Mouse (Mus musculus) intestine, embryonic 14.5 days (tissue): ENCODE measurements around the gene E2f6. TPM values are rescaled to one million over a fixed set of nuclear protein-coding genes. Genes with fewer than 3 reads are reported as not detected.

Experiments used
- ATAC-seq: fragments of 200-750 bp; cut with Nextera tagmentation; replicated peaks from 2 replicates; pipeline ENCODE4 v1.8.0; 2017; ENCODE audit warnings: low read depth, moderate number of reproducible peaks, moderate TSS enrichment, moderate library complexity; ENCODE audit not compliant: low FRiP score, low TSS enrichment
- DNase-seq: peaks from one replicate; pipeline ENCODE4 v3.0.0-alpha.2; 2018; ENCODE audit warnings: low spot score
- H3K27ac ChIP-seq: fragments of 300-500 bp; sonication (generic); 2 replicates; pipeline ENCODE4 v1.5.1; 2014; ENCODE audit warnings: low read depth, mild to moderate bottlenecking, control low read depth
- H3K27me3 ChIP-seq: fragments of 300-500 bp; sonication (generic); replicated peaks from 2 replicates; pipeline ENCODE4 v1.6.1; 2014; ENCODE audit warnings: low read length, control low read depth; ENCODE audit not compliant: control insufficient read depth, insufficient read depth
- H3K36me3 ChIP-seq: fragments of 300-500 bp; sonication (generic); 2 replicates; pipeline ENCODE4 v1.6.1; 2014; ENCODE audit warnings: low read length, control low read depth; ENCODE audit not compliant: control insufficient read depth, insufficient read depth
- H3K4me1 ChIP-seq: fragments of 300-500 bp; sonication (generic); replicated peaks from 2 replicates; pipeline ENCODE4 v1.6.1; 2014; ENCODE audit warnings: low read length, control low read depth, mixed read lengths; ENCODE audit not compliant: control insufficient read depth, insufficient read depth
- H3K4me2 ChIP-seq: fragments of 300-500 bp; sonication (generic); 2 replicates; pipeline ENCODE4 v1.6.1; 2014; ENCODE audit warnings: low read length
- H3K4me3 ChIP-seq: fragments of 300-500 bp; sonication (generic); 2 replicates; pipeline ENCODE4 v1.5.1; 2014; ENCODE audit warnings: low read depth, low read length, control low read depth, mixed read lengths
- H3K9ac ChIP-seq: fragments of 300-500 bp; sonication (generic); 2 replicates; pipeline ENCODE4 v1.6.1; 2014; ENCODE audit warnings: mild to moderate bottlenecking, low read length
- H3K9me3 ChIP-seq: fragments of 300-500 bp; sonication (generic); 2 replicates; pipeline ENCODE4 v1.6.1; 2016; ENCODE audit warnings: low read length, control low read depth; ENCODE audit not compliant: control insufficient read depth
- WGBS: fragments of 180-500 bp; shearing (Covaris S2); extraction: QIAGEN DNeasy Blood & Tissue Kit; methylation state at CpG from one replicate; pipeline ENCODE4 v1.1.7; 2014; 5-methylcytosine and 5-hydroxymethylcytosine counted together
- polyA plus RNA-seq: library from polyadenylated mRNA; unstranded; fragments of >200 nt; fragmentation: Nextera tagmentation; extraction: Ambion mirVana; gene quantifications from 2 replicates; pipeline ENCODE4 v1.2.1, GENCODE M21; 2014

E2f6 gene
- polyA plus RNA-seq, 1 experiment from 2014 or later = 50.8 TPM

DNA sequence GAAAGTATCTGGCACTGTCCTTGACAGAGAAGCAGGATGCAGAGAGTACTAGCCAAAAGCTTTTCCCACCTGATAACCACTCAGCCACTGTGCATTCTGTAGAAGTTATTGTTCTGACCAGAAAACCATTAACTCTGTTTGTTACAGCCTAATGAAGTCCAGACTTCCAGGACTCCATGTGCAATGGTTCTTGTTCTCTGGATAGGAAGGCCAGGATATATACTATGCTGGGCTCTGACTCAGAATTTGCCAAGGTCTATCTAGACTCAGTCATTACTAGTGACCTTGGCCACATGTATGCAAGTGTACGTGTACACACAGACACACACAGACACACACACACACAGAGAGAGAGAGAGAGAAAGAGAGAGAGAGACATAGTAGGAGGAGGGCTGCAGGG is 49.8 kb downstream of the E2f6 start:
- Histone ChIP-seq H3K9me3 (no peaks in the 10 kb centered on the region), H3K27me3 (no peaks in the 10 kb centered on the region), H3K27ac (no peak overlapping the region), H3K4me1 (no peaks in the 10 kb centered on the region), H3K4me3 (no peak overlapping the region), H3K4me2 (no peak overlapping the region), H3K36me3 (no peaks in the 10 kb centered on the region), H3K9ac (no peak overlapping the region)
- no peak for ATAC-seq
- WGBS = 64% methylated on average over 1 of the region's 1 CpGs
- DNase-seq = no peak

DNA sequence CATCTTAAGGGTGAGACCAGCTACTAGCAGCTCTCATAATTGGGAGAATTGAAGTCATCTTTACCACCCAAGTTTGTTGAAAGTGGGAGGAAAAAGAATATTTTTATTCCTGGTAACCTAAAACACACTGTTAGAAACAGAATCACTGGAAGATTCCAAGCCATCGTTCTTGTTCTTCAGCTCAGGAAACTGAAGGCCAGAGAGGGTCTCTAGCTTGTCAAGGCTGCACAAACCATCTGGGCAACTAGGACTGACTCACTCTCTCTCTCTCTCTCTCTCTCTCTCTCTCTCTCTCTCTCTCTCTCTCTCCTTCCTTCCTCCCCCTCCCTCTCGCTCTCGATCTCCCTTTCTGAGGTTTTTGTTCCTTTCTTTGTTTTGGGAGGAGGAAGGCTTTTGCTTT is 50.2 kb downstream of the E2f6 start:
- no peaks in the 10 kb centered on the region; the same call in 1 of the 2 replicates for H3K4me1 ChIP-seq

DNA sequence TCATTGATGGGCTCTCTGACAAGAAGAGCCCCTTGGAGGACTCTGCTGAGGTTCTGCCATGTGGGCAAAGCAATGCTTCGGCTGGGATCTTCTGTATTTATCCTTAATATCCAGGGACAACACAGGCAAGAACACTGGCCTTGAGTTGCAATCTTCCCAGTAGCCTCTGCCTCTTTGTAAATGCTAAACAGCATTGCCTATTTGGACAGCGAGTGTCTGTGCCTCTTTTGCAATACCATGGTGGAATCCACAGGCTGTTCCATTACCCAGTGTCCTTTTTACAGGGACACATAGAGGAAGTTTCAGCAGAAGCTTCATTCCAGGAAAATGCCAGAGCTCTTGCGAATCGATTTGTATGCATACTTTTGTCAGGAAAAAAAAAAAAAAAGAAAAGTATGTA is 53.7 kb downstream of the E2f6 start:
- Histone ChIP-seq H3K9ac (no peak overlapping the region), H3K27ac (no peak overlapping the region), H3K36me3 (no peaks in the 10 kb centered on the region), H3K9me3 (no peaks in the 10 kb centered on the region), H3K4me2 (no peak overlapping the region), H3K4me3 (no peak overlapping the region), H3K4me1 (peaks cover 16% of the 10 kb centered on the region), H3K27me3 (no peaks in the 10 kb centered on the region)
- no peak for ATAC-seq
- DNase-seq = no peak
- 73% methylated on average over 4 of the region's 4 CpGs for WGBS

More for the DNA sequence above, 50.2 kb downstream of the E2f6 start:
- Histone ChIP-seq H3K9me3 (no peaks in the 10 kb centered on the region), H3K4me3 (no peak overlapping the region), H3K4me2 (no peak overlapping the region), H3K9ac (no peak overlapping the region), H3K27ac (no peak overlapping the region), H3K36me3 (no peaks in the 10 kb centered on the region), H3K27me3 (no peaks in the 10 kb centered on the region)
- 42% methylated on average over 3 of the region's 3 CpGs for WGBS
- DNase-seq (no peak), ATAC-seq (no peak)

DNA sequence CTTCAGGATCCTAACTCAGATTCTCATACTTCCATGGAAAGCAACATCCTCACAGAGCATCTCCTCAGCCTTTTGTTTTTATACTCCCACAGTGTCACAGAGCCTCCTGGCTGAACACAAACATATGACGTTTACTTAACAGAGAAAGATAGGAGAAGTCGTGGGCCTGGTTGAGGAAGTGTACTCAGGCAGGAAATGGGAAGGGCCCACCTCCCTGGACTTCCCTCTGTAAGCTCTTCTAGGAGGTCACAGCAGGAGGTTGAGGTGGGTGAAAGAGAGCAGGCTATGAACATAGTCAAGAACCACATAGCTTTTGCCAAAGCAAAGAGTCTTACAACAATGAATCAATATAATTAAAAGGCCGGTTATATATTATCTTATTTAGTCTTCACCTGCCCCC is 55.1 kb downstream of the E2f6 start:
- ATAC-seq (no peak), DNase-seq (no peak)
- H3K9ac ChIP-seq = no peak overlapping the region
- H3K4me2 ChIP-seq = no peak overlapping the region
- H3K27ac ChIP-seq = no peak overlapping the region
- no peaks in the 10 kb centered on the region for H3K36me3 ChIP-seq
- 25% methylated on average over 3 of the region's 3 CpGs for WGBS
- H3K9me3 ChIP-seq = no peaks in the 10 kb centered on the region
- no peak overlapping the region for H3K4me3 ChIP-seq
- no peaks in the 10 kb centered on the region for H3K27me3 ChIP-seq
- peaks cover 30% of the 10 kb centered on the region for H3K4me1 ChIP-seq

DNA sequence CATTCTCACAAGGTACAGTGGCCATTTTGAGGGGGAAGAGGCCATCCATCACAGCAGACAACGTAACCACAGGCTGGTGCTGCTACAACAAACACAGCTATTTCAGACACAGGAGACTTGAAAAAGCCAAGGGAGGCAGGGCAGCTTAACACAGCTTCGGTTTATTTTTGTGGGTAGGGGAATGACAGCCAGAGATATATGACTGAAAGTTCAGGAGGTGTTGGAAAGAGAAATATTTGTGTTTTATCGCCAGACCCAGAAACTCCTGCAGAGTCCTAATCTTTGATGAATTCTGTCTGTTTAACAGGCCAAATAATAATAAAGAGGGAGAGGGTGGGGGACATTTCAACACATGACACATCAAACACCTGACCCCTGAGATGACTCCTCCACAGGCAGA is 55.7 kb downstream of the E2f6 start:
- no peak overlapping the region for H3K9ac ChIP-seq
- no peaks in the 10 kb centered on the region for H3K27me3 ChIP-seq
- ATAC-seq (no peak), DNase-seq (no peak)
- no peaks in the 10 kb centered on the region for H3K9me3 ChIP-seq
- no peak overlapping the region for H3K4me2 ChIP-seq
- H3K27ac ChIP-seq = no peak overlapping the region
- 6% methylated on average over 3 of the region's 3 CpGs for WGBS
- no peak overlapping the region for H3K4me3 ChIP-seq
- no peaks in the 10 kb centered on the region for H3K36me3 ChIP-seq
- peaks cover 32% of the 10 kb centered on the region for H3K4me1 ChIP-seq

DNA sequence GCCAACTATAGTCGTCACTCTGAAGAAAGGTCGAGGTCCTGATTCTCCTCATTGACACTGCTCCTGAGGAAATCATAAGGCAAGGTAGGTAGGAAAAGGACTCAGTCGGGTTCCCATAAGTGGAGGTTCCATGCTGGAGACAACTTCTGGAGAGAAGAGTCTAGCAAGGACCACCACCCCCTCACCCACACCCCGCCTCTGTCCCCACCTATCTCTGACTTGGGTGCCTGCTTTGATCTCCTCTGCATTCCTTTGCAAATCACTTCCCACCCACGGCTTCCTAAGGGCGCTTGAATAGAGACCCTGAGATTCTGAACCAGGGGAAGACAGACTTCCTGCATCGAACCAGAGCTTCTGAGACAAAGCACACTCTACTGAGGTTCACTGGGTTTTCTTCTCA is 56.5 kb downstream of the E2f6 start:
- Histone ChIP-seq H3K4me3 (no peak overlapping the region), H3K36me3 (no peaks in the 10 kb centered on the region), H3K9ac (no peak overlapping the region), H3K4me1 (peaks cover 32% of the 10 kb centered on the region), H3K27ac (no peak overlapping the region), H3K27me3 (no peaks in the 10 kb centered on the region), H3K4me2 (no peak overlapping the region), H3K9me3 (no peaks in the 10 kb centered on the region)
- 64% methylated on average over 7 of the region's 7 CpGs for WGBS
- no peak for DNase-seq
- ATAC-seq = no peak

DNA sequence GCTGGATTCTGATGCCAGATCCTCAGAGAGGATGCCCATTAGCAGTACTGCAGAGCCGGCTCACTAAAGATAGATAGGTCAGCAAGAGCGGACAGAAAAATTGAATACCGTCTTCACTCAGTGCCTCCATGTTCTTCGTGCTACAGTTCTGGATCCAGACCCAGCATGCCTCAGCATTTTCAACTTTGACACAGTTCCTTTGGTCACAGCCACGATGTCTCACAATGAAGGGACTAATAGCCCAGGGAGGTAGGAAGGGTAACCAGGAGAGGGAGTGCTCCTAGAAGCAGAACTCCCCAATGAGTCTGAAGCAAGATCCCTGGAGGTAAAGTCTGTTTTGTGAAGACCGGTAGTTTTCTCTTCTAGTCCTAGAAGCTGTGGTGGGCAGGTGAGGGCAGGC is 57.9 kb downstream of the E2f6 start:
- Histone ChIP-seq H3K9ac (no peak overlapping the region), H3K9me3 (no peaks in the 10 kb centered on the region), H3K27ac (no peak overlapping the region), H3K36me3 (no peaks in the 10 kb centered on the region), H3K4me1 (peaks cover 32% of the 10 kb centered on the region), H3K4me2 (no peak overlapping the region), H3K27me3 (no peaks in the 10 kb centered on the region), H3K4me3 (no peak overlapping the region)
- DNase-seq (no peak), ATAC-seq (no peak)
- 75% methylated on average over 6 of the region's 6 CpGs for WGBS

DNA sequence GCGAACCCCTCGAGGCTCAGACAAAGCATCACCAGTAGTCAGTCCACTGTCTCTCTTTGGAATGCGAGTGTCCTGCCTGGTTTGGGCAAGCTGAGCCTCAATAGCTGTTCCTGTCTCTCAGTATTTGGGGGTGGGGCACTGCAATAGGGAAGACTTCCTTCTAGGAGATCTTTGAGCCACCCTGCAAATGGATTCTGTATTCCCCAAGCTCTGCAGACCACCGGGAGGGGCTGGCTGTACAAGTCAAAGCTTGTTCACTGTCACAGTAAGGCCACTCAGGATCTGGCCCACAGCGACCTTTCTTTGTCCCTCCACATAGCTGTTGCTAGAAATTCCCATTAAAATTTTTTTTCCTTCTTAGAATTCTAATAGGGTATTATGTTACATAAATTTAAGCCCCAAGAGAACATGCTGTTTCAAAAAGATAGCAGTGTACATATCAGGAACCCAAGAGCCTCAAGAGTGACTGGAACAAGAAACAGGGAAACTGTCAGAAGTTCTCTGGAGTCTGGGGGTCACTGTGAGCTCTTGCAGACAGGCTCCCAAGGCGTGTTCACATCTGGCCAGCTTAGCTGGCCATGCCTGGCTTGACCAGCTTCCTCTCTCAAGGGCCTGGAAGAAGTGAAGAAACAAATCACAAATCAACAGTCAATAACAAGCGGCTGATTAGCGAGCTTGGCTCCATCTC is 58.5 kb downstream of the E2f6 start:
- ATAC-seq (no peak), DNase-seq (no peak)
- H3K36me3 ChIP-seq = no peaks in the 10 kb centered on the region
- H3K27ac ChIP-seq = peak overlapping the region; percentile 87; the same call in 1 of the 2 replicates
- H3K9ac ChIP-seq = no peak overlapping the region
- H3K4me3 ChIP-seq = no peak overlapping the region
- WGBS = 52% methylated on average over 8 of the region's 8 CpGs
- H3K4me2 ChIP-seq = no peak overlapping the region
- H3K27me3 ChIP-seq = no peaks in the 10 kb centered on the region
- H3K9me3 ChIP-seq = no peaks in the 10 kb centered on the region
- peaks cover 32% of the 10 kb centered on the region for H3K4me1 ChIP-seq

DNA sequence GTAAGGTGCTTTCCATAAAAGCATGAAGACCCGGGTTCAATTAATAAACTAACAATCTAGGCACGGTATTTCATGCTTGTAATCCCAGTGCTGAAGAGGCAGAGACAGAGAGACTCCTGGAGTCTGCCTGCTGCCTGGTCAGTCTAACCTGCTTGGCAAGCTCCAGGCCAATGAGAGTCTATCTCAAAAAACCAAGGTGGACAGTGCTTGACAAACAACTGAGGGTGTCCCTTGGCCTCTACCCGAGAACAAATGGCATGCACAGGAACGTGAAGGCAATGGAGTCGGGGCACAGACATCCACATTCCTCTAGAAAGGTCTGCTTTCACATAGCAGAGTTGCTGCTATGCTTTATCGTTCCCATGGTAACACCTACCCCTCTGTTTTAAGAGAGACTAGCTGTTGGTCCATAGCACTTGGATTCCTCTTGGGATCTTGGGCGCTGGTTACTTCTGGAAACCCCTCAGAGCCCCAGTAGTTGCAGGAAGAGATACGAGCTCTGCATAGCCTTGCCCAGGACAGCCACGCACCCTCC is 59.2 kb downstream of the E2f6 start:
- ATAC-seq = peak; percentile 15
- H3K4me1 ChIP-seq = peaks cover 34% of the 10 kb centered on the region
- no peaks in the 10 kb centered on the region for H3K36me3 ChIP-seq
- peak overlapping the region; percentile 87 for H3K27ac ChIP-seq
- no peaks in the 10 kb centered on the region for H3K9me3 ChIP-seq
- no peak overlapping the region for H3K4me3 ChIP-seq
- H3K27me3 ChIP-seq = no peaks in the 10 kb centered on the region
- WGBS = 35% methylated on average over 9 of the region's 9 CpGs
- no peak for DNase-seq
- H3K9ac ChIP-seq = no peak overlapping the region
- H3K4me2 ChIP-seq = no peak overlapping the region
